Mouse (Mus musculus) adrenal gland, postnatal 4 days (tissue): ENCODE results near the gene Mtmr3. TPM values are rescaled to one million over a fixed set of nuclear protein-coding genes. Genes with fewer than 3 reads are reported as not detected.

Experiments
- DNase-seq, 2 experiments: peaks; one replicate each; pipeline ENCODE4 v3.0.0; 2021 to 2022; ENCODE audit warnings: low spot score in 2 of 2, mixed read lengths in 2 of 2
- total RNA-seq, 2 experiments: library from RNA; stranded (reverse); gene quantifications; 2 replicates each; pipeline ENCODE4 v1.2.3; 2021

Gene Mtmr3
- total RNA-seq, 2 experiments from 2014 or later: 81.9 to 85.2 TPM

DNA sequence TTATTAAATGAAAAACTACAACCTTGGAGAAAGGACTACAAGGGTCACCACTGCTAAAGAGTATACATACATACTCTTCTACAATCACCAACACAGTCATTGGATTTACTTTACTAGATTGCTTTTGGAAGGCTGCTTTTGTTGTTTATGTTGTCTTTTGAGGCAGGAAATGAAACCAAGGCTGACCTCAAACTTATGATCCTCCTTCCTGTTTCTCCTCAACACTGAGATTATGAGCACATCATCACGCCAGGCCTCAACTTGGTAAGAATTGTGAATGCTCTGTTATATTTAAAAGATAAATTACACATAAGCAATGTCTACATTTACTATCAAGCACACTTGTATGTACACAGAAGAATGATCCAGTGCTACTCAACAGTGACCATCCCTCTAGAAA lies 58.0 kb downstream of the Mtmr3 start:
- DNase-seq: no peak

DNA sequence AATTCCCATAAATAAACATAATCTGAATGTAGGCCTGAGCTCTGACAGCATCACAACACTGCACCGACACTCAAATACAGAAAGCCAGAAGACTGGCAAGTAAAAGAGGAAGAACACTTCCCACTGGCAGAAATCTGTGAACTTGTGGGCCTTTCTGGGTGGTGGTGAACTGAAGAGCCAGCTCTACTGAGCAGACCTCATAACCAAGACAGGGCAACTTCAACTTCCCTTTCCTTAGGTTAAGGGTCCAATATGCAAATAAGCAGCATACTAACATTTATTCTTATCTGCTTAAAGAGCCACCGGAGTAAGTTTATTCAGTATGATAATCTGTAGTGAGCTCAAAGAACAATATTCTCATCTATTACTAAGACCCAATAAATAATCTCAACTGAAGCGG lies 67.5 kb downstream of the Mtmr3 start:
- DNase-seq: no peak

DNA sequence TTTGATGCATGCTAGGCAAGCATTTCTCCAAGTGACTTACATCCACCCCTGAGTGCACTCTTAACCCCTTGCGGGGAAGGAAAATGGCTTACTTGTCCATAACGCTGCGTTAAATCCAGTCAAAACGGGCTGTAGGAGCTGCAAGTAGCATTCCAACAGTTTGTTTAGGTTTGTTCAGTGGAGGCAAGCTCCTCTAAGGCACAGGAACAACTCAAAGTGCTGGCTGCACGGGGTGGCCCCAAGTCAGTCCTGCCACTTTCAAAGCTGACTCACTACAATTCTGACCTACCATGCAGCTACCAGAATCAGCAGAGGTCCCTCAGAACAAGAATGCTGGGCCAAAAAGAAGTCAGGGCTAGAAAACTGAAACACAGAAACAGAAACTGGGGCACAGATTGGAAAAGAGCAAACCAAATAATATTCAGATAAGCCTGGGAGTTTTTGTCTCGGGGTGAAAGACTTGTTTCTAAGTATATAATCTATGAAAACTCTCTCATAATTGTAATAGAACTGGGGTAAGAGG lies 72.5 kb downstream of the Mtmr3 start:
- no peak for DNase-seq

DNA sequence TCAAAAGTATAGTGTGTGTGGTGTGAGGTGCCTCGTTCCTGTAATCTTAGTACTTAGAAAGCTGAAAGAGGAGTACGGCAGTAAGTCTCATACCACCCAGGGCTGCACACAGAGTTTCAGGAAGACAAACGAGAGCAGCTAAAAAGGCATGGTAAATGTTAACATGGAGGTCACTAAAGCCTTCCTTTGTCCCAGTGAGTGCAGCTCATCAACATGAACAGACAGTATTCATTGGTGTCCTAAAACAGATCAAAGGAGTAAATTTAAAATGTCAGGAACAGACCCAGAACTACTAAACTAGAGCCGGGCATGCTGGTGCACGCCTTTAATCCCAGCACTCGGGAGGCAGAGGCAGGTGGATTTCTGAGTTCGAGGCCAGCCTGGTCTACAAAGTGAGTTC lies 75.7 kb downstream of the Mtmr3 start:
- no peak for DNase-seq

DNA sequence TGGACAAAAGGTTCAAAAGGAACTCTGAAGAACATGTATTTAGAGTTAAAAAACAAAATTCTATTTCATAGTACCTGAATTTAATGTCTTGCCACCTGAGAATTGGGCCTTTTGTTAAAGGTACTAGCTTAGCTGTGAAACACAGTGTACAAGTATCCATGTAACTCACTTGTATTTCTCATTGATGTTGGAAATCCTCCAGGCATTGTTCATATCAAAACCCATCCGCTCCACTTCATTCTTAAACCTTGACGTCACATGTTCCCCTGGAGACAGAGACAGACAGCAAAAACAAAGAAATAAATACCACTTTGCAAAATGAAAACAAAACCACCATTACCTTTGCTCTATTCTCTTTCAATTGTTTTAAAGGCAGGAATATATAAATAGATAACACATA lies 87.2 kb downstream of the Mtmr3 start:
- DNase-seq: no peak

DNA sequence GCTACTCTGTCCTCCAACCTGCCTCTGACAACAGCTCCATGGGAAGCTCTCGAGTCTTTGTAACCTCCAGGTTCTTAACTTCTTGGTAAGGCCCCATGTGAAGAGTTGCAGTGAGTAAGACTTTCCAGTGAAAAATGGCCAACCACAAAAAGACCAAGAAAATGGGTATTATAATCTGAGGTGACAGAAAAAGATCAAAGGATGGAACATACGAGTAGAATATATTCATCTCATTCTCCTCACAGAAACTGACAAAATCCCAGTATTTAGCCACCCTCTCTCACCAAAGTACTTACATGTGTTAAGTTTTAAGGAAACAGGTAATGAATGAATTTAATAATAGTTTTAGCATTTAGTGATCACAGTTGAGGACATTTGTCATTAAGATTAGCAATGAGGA lies 88.2 kb downstream of the Mtmr3 start:
- DNase-seq: no peak

DNA sequence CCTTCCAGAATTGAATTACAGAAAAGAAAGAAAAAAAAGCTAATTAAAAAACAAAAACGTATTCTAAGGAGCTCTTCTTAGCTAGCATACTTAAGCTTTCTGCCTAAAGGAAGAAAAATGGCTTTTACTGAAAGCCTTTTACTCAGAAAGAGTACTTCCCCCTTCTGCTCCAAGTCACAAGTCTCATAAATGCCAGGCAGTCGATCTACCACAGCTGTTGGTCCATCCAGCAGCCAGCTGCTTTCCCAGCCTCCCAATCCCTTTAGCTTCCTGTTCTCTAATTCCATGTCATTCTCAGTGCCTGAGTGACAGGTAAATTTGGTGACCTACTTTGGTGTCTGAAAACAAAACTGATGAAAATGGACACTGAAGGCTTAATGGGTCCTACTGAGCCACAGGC lies 92.5 kb downstream of the Mtmr3 start:
- no peak for DNase-seq

DNA sequence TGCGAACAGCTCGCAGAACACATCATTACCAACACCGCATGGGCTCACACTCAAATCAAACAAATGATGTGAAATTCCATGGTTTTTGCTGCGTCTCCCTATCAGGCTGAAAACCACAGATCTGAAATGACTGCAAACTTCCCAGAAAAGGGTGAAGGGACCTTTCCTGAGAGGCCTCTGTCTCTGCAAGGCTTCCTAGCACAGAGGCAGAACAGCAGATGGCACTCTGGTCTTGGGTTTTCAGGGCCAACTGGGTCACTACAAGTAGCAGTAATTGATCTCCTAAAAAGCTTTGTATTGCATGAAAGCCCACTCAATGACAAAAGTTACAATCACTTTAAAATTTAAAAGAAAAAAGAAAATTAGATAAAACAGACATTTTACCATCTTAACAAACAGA lies 93.8 kb downstream of the Mtmr3 start:
- DNase-seq: no peak

DNA sequence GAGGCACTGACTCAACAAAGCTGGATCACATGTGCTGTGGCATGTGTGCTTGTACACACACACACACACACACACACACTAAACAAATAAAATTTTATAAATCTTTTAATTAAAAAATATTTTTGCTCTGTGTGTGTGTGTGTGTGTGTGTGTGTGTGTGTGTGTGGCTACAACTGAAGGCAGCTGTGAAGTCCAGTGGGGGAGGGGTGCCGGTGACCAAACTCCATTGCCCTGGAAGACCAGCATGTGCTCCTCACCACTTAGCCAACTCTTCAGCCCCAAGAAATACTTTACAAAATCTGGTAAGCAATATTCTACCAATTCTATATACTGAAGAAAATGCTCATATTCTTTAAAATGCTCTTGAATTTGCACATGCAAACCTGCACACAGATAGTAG lies 94.4 kb downstream of the Mtmr3 start:
- DNase-seq: no peak

DNA sequence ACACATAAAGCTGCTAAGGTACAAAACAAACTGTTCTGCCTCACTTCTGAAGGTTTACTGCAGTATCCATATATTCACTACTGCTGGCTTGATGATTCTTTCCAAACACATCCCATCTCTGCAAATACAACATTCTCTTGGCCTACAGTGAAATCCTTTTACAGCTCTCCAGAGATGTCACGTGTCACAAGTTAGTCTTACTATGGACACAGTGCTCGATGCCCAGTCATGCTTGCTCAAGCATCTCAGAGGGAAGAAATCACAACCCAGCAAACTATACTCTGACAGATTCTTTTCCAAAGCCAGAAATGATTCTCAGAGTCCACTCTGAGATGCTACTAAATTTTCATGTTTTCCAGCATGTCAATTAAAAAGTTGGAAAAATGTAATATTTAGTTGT lies 95.2 kb downstream of the Mtmr3 start:
- no peak for DNase-seq

DNA sequence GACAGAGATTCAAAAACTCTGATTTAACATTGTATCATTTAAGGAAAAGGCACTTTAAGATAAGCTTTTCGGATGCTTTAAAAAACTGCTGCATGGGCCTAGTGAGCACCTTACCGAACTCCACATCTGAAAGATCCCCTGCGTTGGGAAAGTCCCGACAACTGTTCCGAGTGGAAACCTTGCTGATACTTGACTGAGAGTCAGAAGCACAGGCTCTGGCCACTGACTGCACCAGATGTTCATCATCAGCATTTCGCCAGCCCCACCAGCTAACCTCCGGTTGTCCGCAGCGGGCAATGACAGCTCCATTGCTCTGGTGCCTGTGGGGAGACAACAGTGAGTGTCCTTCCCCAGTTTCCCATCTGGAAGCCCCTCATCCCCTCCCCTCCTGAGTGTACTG lies 95.9 kb downstream of the Mtmr3 start:
- no peak for DNase-seq

DNA sequence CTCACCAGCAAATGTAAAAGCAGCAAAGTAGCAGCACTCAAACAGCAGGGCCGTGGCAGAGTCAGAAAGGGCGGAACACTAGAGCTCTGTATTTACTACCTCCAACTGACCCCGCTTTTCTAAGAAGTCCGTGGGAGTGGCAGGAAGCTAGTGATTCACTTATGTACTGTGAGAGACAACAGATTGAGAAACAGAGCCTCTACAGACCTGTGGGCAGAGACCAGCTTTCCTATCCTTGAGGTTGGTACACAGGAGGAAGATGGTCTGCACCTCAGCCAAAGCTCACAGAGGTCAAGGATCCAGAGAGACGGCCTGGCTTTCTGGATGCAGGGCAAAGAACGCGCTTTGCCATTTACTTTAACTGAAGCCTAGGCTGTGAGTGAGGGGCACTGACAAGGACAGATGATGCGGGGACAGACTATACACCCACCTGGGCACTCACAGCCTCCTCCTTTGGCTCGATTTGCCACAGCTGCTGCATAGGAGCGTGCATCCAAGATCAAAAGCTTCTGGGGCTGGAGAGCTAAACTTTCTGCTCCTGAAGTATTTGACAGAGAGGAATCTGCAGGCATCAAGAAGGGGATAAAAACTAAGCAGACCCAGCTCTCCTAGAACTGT lies 97.1 kb downstream of the Mtmr3 start:
- no peak for DNase-seq

DNA sequence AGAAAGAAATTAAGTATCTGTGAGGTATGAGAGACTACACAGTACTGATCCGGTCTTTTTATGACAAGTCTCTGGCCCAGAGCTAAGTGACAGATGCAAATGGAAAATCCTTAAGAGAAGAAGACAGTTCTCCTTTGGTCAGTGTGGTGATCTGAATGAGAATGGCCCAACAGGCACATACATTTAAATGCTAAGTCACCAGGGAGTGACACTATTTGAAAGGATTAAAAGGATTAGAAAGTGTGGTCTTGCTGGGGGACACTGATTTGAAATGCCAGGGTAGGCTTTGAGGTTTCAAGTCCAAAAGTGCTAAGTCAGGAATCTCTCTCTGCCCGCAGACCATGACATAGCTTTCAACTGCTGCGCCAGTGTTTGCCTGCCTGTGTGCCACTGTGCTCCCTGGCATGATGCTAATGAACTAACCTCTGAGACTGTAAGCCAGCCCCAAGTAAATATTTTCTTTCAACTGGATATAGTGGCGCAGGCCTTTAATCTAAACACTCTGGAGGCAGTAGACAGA lies 99.6 kb downstream of the Mtmr3 start:
- DNase-seq: no peak

DNA sequence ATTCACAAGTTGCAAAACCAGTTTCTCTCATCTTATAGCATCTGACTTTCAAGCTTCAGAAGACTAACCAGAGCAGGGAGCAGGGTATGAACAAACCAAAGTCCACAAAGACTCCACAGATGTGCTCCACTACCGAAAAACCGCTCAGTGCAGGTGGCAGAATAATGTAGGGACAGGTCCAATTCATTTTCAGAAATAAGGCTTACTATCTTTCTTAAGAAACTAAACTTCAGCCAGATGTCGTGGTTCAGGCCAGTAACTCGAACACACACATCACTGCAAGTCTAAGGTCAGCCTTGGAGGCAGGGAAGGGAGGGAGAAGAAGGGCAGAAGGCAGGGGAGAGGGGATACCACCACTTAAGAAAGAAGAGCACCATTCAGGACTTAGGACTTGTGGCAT lies 105.5 kb downstream of the Mtmr3 start:
- no peak for DNase-seq

DNA sequence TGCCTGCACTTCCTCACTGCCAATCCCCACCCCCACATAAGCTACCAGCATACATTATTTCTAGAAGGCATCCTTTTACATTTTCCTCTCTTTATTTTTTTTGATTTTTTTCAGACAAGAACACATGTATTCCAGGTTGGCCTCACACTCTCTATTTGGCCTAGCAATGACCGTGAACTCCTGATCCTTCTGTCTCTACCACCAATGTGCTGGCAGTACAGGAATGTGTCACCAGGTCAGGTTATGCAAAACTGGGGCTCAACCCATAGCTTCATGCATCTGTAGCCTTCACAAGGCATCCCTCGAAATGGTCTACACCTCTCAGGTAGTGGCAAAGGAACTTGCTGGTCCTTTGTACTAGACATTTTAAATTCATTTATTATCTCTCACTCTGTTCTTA lies 105.9 kb downstream of the Mtmr3 start:
- DNase-seq: no peak

DNA sequence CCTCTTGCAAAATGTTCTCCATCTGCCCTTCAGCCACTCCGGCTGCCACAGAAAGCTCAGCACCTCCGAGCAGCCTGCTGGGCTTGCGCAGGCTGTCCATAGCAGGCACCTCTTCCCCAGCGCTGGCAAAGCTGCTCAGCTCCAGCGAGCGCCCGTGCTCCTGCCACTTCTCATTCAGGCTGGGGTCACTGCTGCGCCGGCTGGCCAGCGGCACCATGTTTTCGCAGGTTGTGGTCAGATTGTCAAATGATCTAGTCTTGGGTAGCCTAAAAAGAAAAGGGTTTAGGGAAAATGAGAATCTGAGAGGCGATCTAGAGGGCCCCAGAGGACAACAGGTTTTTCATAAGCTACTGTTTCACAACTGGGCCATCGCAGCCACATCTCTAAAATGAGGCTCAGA lies 106.3 kb downstream of the Mtmr3 start:
- DNase-seq: no peak

DNA sequence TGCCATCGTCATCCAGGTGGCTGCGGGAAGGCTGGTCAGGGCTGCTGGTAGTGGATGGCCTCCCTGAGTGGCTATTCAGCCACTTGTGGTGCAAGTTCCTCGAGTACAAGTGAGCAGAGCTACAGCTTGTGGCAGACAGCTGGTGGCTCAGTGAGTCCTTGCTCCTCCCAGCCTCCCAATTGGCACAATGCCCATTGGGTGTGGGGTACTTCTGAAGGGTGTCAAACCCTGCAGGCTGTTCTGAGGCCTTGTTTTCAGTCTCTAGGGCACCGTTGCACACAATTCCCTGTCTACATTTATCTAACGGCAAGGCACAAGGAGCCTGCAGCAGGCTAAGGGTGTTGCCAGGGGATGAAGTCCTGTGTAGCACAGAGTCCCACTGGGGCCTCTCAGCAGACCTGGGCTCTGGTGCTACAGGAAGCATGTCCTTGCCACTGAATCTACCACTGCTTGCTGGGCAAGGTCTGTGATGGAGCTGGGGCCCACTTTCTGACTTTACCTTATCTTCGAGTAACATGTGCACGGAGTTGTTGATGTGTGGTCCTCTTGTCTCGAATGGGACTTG lies 107.2 kb downstream of the Mtmr3 start:
- DNase-seq: no peak

DNA sequence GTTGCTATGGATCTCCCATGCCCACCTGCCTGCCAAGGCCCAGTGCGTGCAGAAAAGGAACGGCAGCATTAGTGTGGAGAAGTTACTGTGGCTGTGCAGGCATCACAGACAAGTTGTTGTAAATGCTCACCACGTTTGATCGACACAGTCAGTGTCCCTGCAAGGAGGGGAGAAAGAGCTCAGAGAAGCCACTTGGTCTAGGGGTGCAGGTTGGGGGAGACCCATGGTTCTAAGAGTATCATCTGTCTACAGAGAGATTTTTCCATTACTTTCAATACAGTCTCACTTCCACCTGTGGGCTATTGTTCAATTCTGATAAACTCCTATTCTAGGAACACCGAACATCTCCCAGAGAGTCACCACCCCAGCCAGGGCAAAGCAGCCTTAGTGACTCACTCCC lies 110.1 kb downstream of the Mtmr3 start:
- no peak for DNase-seq

DNA sequence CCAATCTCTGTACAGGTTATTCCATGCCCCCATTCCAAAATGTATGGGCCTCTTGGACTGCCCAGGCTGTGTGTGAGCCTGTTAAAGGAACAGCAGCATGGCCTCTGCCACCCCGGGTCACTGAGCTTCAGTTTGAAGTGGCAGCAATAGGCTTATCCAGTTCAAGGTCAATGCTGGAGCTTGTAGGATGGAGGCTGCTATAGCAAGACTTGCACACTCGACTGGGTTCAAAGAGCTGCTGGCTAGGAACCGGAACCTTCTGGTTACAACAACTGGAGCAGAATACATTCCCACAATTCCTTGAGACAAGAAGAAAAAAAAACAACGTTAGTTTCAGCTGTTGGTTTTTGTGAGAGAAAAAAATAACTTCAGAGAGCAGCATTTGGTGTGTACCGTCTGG lies 112.0 kb downstream of the Mtmr3 start:
- no peak for DNase-seq

DNA sequence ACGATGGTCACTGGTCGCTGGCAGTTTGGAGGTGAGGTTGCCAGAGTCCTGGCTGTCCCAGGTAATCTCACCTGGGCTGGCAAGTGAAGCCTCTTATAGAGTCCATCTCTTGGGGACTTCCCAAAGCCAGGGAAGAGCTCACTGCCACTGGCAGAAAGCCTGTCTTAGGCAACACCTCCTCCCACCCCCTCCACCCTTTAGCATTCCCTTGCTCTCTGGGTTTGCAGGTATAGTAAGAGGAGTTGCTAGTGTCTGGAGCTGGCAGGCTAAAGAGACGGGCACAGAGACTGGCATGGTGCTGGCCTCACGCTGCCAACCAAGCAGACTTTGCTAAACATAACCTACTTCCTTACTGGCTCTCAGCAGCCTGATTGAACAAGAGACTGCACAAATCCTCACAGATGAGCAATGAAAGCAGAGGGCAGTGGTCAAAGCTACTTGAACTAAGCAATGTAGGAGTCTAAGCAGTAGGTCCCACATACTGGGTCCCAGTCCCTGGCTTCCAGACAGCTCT lies 118.4 kb downstream of the Mtmr3 start:
- no peak for DNase-seq

DNA sequence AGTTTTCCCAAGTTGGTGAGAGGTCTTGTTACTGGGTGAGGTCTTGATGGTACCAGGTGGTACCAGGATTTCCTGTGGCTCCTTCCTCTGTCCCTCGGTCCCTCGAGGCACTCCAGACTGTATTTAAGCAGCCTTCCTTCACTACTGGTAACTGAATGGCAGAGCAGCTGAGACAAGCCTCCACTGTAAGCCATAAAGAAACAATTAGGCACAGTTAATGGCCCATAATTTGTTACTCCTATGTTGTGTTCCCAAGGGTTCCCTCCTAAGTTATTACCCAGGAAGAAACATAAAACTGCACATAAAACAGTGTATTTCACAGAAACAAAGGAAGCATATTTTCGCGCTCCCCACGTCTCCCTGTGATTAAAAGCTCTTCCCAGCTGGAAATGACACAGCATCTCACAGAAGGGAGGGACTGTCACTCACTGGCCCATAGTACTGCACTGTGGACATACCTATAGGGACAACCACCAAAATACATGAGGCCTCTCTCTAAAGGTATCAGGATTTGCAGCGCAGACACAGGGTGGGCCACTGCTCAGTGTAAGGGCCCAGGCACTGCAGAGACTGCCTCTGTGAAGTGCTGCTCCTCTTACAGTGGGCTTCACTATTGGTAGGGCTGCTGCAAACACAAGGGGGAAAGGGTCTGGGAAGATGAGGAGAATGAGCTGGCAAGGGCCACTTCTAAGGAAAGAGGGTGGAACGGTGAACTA lies 122.0 kb downstream of the Mtmr3 start:
- no peak for DNase-seq

DNA sequence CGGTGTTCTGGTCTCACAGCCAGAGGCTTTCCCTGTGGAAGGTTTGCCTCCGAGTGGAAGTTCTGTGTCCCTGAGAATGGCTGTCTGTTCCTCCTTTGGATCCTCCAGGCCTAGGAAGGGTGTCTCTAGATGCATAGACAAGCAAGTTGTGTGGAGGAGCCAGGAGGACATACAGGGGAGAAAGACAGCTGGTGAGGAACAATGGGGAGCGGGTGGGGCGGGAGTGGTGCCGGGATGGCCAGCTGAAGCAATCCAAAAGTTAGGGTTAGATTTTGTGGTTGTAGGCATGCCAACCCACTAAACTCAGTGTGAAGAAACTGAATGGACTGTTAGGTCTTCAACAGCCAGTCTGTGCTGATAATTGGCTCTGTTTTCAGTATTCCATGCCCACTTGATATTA lies 122.9 kb downstream of the Mtmr3 start:
- no peak for DNase-seq
